Mouse (Mus musculus): Measurements from ENCODE around the gene Emsy. TPM values are rescaled to one million over a fixed set of nuclear protein-coding genes. Genes with fewer than 3 reads are reported as not detected.

Gene Emsy
- polyA plus RNA-seq, 1 experiment from 2014 or later: 34.0 TPM

GRCm38 (mm10) chr7:98579731-98580130 is 76.9 kb downstream of the Emsy start:
- H3K4me2 ChIP-seq (ENCODE audit: low read depth, low read length): no peak overlapping the region
- no peaks in the 10 kb centered on the region for H3K36me3 ChIP-seq (ENCODE audit: control insufficient read depth, insufficient read depth, low read length)
- no peak overlapping the region for H3K9ac ChIP-seq (ENCODE audit: low read depth, low read length)
- no peaks in the 10 kb centered on the region for H3K9me3 ChIP-seq (ENCODE audit: control insufficient read depth, low read length)
- DNase-seq (ENCODE audit: low spot score) (no peak), ATAC-seq (ENCODE audit: low read depth) (no peak)
- no peaks in the 10 kb centered on the region for H3K4me1 ChIP-seq (ENCODE audit: control insufficient read depth, insufficient read depth, low read length)
- H3K4me3 ChIP-seq (ENCODE audit: low read depth, low read length): no peak overlapping the region
- WGBS: 72% methylated on average over 6 of the region's 6 CpGs
- H3K27ac ChIP-seq (replicated peaks; ENCODE audit: low read depth, low read length): no peak overlapping the region
- no peaks in the 10 kb centered on the region for H3K27me3 ChIP-seq (replicated peaks; ENCODE audit: control insufficient read depth, insufficient read depth, low read length)

GRCm38 (mm10) chr7:98577461-98577860 is 79.1 kb downstream of the Emsy start:
- Histone ChIP-seq H3K36me3 (ENCODE audit: control insufficient read depth, insufficient read depth, low read length) (no peaks in the 10 kb centered on the region), H3K27me3 (replicated peaks; ENCODE audit: control insufficient read depth, insufficient read depth, low read length) (no peaks in the 10 kb centered on the region), H3K4me2 (ENCODE audit: low read depth, low read length) (no peak overlapping the region), H3K4me1 (ENCODE audit: control insufficient read depth, insufficient read depth, low read length) (no peaks in the 10 kb centered on the region), H3K9me3 (ENCODE audit: control insufficient read depth, low read length) (no peaks in the 10 kb centered on the region), H3K9ac (ENCODE audit: low read depth, low read length) (no peak overlapping the region), H3K27ac (replicated peaks; ENCODE audit: low read depth, low read length) (no peak overlapping the region), H3K4me3 (ENCODE audit: low read depth, low read length) (no peak overlapping the region)
- DNase-seq (ENCODE audit: low spot score): no peak
- WGBS: 81% methylated on average over 1 of the region's 1 CpGs
- no peak for ATAC-seq (ENCODE audit: low read depth)

GRCm38 (mm10) chr7:98575651-98576239 is 80.8 kb downstream of the Emsy start:
- Histone ChIP-seq H3K36me3 (ENCODE audit: control insufficient read depth, insufficient read depth, low read length) (no peaks in the 10 kb centered on the region), H3K9ac (ENCODE audit: low read depth, low read length) (no peak overlapping the region), H3K4me3 (ENCODE audit: low read depth, low read length) (no peak overlapping the region), H3K27me3 (replicated peaks; ENCODE audit: control insufficient read depth, insufficient read depth, low read length) (no peaks in the 10 kb centered on the region), H3K4me2 (ENCODE audit: low read depth, low read length) (no peak overlapping the region), H3K27ac (replicated peaks; ENCODE audit: low read depth, low read length) (no peak overlapping the region), H3K4me1 (ENCODE audit: control insufficient read depth, insufficient read depth, low read length) (no peaks in the 10 kb centered on the region), H3K9me3 (ENCODE audit: control insufficient read depth, low read length) (no peaks in the 10 kb centered on the region)
- WGBS: 97% methylated on average over 3 of the region's 3 CpGs
- DNase-seq (ENCODE audit: low spot score) (no peak), ATAC-seq (ENCODE audit: low read depth) (no peak)

GRCm38 (mm10) chr7:98574771-98575191 is 81.8 kb downstream of the Emsy start:
- Histone ChIP-seq H3K4me3 (ENCODE audit: low read depth, low read length) (no peak overlapping the region), H3K4me1 (ENCODE audit: control insufficient read depth, insufficient read depth, low read length) (no peaks in the 10 kb centered on the region), H3K27me3 (replicated peaks; ENCODE audit: control insufficient read depth, insufficient read depth, low read length) (no peaks in the 10 kb centered on the region), H3K27ac (replicated peaks; ENCODE audit: low read depth, low read length) (no peak overlapping the region), H3K4me2 (ENCODE audit: low read depth, low read length) (no peak overlapping the region), H3K9me3 (ENCODE audit: control insufficient read depth, low read length) (no peaks in the 10 kb centered on the region), H3K36me3 (ENCODE audit: control insufficient read depth, insufficient read depth, low read length) (no peaks in the 10 kb centered on the region), H3K9ac (ENCODE audit: low read depth, low read length) (no peak overlapping the region)
- WGBS: 66% methylated on average over 2 of the region's 2 CpGs
- no peak for ATAC-seq (ENCODE audit: low read depth)
- DNase-seq (ENCODE audit: low spot score): no peak

GRCm38 (mm10) chr7:98574271-98574670 is 82.3 kb downstream of the Emsy start:
- no peaks in the 10 kb centered on the region for H3K4me1 ChIP-seq (ENCODE audit: control insufficient read depth, insufficient read depth, low read length)
- DNase-seq (ENCODE audit: low spot score) (no peak), ATAC-seq (ENCODE audit: low read depth) (no peak)
- H3K9ac ChIP-seq (ENCODE audit: low read depth, low read length): no peak overlapping the region
- H3K36me3 ChIP-seq (ENCODE audit: control insufficient read depth, insufficient read depth, low read length): no peaks in the 10 kb centered on the region
- no peak overlapping the region for H3K4me3 ChIP-seq (ENCODE audit: low read depth, low read length)
- no peak overlapping the region for H3K4me2 ChIP-seq (ENCODE audit: low read depth, low read length)
- H3K27ac ChIP-seq (replicated peaks; ENCODE audit: low read depth, low read length): no peak overlapping the region
- 87% methylated on average over 7 of the region's 7 CpGs for WGBS
- no peaks in the 10 kb centered on the region for H3K27me3 ChIP-seq (replicated peaks; ENCODE audit: control insufficient read depth, insufficient read depth, low read length)
- H3K9me3 ChIP-seq (ENCODE audit: control insufficient read depth, low read length): no peaks in the 10 kb centered on the region

GRCm38 (mm10) chr7:98573231-98573781 is 83.3 kb downstream of the Emsy start:
- ATAC-seq (ENCODE audit: low read depth): no peak

GRCm38 (mm10) chr7:98572223-98572868 is 84.2 kb downstream of the Emsy start:
- no peak for DNase-seq (ENCODE audit: low spot score)
- no peaks in the 10 kb centered on the region for H3K9me3 ChIP-seq (ENCODE audit: control insufficient read depth, low read length)
- no peaks in the 10 kb centered on the region for H3K36me3 ChIP-seq (ENCODE audit: control insufficient read depth, insufficient read depth, low read length)
- no peak overlapping the region for H3K4me2 ChIP-seq (ENCODE audit: low read depth, low read length)
- no peaks in the 10 kb centered on the region for H3K27me3 ChIP-seq (replicated peaks; ENCODE audit: control insufficient read depth, insufficient read depth, low read length)
- no peak overlapping the region for H3K4me3 ChIP-seq (ENCODE audit: low read depth, low read length)
- no peaks in the 10 kb centered on the region for H3K4me1 ChIP-seq (ENCODE audit: control insufficient read depth, insufficient read depth, low read length)
- no peak for ATAC-seq (ENCODE audit: low read depth)
- 29% methylated on average over 10 of the region's 10 CpGs for WGBS
- H3K9ac ChIP-seq (ENCODE audit: low read depth, low read length): no peak overlapping the region
- no peak overlapping the region for H3K27ac ChIP-seq (replicated peaks; ENCODE audit: low read depth, low read length)

More at GRCm38 (mm10) chr7:98573231-98573781, 83.3 kb downstream of the Emsy start:
- Histone ChIP-seq H3K4me2 (ENCODE audit: low read depth, low read length) (no peak overlapping the region), H3K27ac (replicated peaks; ENCODE audit: low read depth, low read length) (no peak overlapping the region), H3K36me3 (ENCODE audit: control insufficient read depth, insufficient read depth, low read length) (no peaks in the 10 kb centered on the region), H3K9me3 (ENCODE audit: control insufficient read depth, low read length) (no peaks in the 10 kb centered on the region), H3K27me3 (replicated peaks; ENCODE audit: control insufficient read depth, insufficient read depth, low read length) (no peaks in the 10 kb centered on the region), H3K9ac (ENCODE audit: low read depth, low read length) (no peak overlapping the region), H3K4me3 (ENCODE audit: low read depth, low read length) (no peak overlapping the region), H3K4me1 (ENCODE audit: control insufficient read depth, insufficient read depth, low read length) (no peaks in the 10 kb centered on the region)
- no peak for DNase-seq (ENCODE audit: low spot score)
- WGBS: 64% methylated on average over 10 of the region's 10 CpGs

- H3K27ac ChIP-seq (replicated peaks; ENCODE audit: low read depth, low read length): no peak overlapping the region
- no peak for ATAC-seq (ENCODE audit: low read depth)
Measured at GRCm38 (mm10) chr7:98570824-98571505, 85.6 kb downstream of the Emsy start.

More at GRCm38 (mm10) chr7:98570824-98571505, 85.6 kb downstream of the Emsy start:
- no peaks in the 10 kb centered on the region for H3K9me3 ChIP-seq (ENCODE audit: control insufficient read depth, low read length)
- 60% methylated on average over 8 of the region's 8 CpGs for WGBS
- no peak overlapping the region for H3K4me3 ChIP-seq (ENCODE audit: low read depth, low read length)
- no peak overlapping the region for H3K4me2 ChIP-seq (ENCODE audit: low read depth, low read length)
- no peaks in the 10 kb centered on the region for H3K36me3 ChIP-seq (ENCODE audit: control insufficient read depth, insufficient read depth, low read length)
- H3K4me1 ChIP-seq (ENCODE audit: control insufficient read depth, insufficient read depth, low read length): no peaks in the 10 kb centered on the region; the same call in 1 of the 2 replicates
- no peak for DNase-seq (ENCODE audit: low spot score)
- no peak overlapping the region for H3K9ac ChIP-seq (ENCODE audit: low read depth, low read length)
- H3K27me3 ChIP-seq (replicated peaks; ENCODE audit: control insufficient read depth, insufficient read depth, low read length): no peaks in the 10 kb centered on the region
